Mouse (Mus musculus): ENCODE results near the gene Ntn1.

DNA sequence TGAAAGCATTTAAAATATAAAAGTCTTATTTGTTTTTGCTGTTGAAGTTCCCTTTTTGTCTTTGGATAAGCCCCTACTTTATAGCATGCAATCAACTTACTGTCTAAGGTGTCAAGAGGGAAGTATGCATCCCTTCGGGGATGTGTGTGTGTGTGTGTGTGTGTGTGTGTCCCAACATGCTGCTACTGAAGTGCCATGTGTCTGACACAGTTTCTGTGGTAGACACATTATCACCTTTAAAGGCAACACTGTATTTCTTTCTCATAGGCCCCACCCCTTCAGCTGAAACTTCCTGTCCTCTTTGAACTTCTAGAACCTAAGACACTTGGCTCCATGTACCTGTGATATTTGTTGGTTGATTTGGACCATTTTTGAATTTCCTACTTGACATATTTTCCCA, 199.6 kb downstream of the Ntn1 start:
- TF ChIP-seq CTCF (IDR thresholded peaks at IDR 0.05; ENCODE audit: borderline replicate concordance, insufficient read depth, low read length) = no peak
- no peak for TF ChIP-seq POLR2A (IDR thresholded peaks at IDR 0.05; ENCODE audit: low read depth, low read length)

All from embryonic fibroblast, embryonic 13.5 days (primary cell).